Mouse (Mus musculus) layer of hippocampus, adult 18-20 months (tissue): ENCODE measurements around the gene Mgat2. TPM values are rescaled to one million over a fixed set of nuclear protein-coding genes. Genes with fewer than 3 reads are reported as not detected.
"Not testable (repeated sequence)": the region's sequence is repeated elsewhere in the genome, so short reads cannot be mapped to it uniquely, and the experiment has no call there.

Experiments
- DNase-seq, 2 experiments: peaks; one replicate each; pipeline ENCODE4 v3.0.0; 2022; ENCODE audit warnings: low spot score in 2 of 2
- long read RNA-seq: library from polyadenylated mRNA; stranded (forward); transcript quantifications from one replicate; pipeline ENCODE4 v2.0.0, GENCODE M21; 2021
- total RNA-seq, 2 experiments: library from RNA; stranded (reverse); gene quantifications; 2 replicates each; pipeline ENCODE4 v1.2.3; 2021

The Mgat2 gene
- total RNA-seq, result 10 to 100 TPM; 25.9 to 27.1 TPM
- long read RNA-seq, transcript Mgat2-201 (1 exons, 2,614 nt), result major isoform, 84 of 84 reads
- long read RNA-seq, partial matches to known transcripts, result 0 of 84 reads
- long read RNA-seq, other reads (novel, unspliced or antisense), result 0 of 84 reads

DNA sequence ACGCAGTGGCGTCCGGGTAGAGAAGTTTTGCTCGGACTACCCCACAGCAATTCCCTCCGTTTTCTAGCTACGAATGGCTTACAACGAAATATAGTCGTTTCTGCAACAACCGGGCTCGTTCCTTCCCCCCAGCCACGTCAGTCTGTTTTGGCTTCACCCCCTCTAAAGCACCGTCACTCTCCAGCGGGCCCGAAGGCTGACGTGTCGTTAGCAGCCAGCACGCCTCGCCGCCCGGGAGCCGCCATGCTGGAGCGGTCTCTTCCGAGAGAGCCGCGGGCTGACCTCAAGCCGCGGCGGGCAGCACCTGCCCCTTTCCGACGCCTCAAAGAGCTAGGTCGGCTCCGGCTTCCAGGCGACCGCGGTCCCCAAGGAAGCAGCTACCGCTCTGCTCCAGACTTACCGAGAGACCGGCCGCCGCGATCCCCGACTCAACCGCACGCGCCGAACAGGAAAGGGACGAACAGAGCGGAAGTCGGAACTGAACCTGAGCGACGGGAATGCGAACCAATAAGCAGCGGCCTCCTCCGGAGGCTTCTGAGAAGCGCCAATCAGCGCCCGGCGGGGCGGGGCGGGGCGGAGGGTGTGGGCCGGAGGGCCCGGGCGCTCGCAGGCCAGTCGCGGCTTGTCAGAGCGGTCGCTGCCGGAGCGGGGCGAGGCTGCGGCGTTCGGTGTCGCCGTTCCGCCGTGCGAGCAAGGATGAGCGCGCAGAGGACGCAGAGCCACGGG, at the start of gene Mgat2, which contains the start of gene Rpl36al:
Gene Mgat2 (plus strand): TSS at position 575 of the 726 bp plus-strand sequence.
Gene Rpl36al (minus strand): TSS at position 501 of the 726 bp plus-strand sequence.
- DNase-seq, result peak; percentile 97 to 99

DNA sequence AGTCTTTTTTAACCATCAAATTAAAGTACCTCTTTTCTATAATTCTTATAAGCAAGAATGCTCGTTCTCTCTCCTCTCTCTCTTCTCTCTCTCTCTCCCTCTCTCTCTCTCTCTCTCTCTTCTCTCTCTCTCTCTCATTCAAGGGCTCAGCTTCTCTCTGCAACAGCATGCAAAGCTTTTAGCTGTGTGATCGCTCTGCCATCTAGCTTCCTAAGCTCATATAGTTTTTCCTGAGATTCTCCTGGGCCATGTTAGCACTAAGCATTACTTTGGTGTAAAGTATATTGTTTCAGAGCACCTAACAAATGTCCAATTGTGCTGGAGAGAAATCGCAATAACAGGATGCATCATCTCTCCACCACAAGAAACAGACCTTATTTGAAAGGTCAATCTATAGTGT, 44.8 kb upstream of the Mgat2 start:
- no peak for DNase-seq

DNA sequence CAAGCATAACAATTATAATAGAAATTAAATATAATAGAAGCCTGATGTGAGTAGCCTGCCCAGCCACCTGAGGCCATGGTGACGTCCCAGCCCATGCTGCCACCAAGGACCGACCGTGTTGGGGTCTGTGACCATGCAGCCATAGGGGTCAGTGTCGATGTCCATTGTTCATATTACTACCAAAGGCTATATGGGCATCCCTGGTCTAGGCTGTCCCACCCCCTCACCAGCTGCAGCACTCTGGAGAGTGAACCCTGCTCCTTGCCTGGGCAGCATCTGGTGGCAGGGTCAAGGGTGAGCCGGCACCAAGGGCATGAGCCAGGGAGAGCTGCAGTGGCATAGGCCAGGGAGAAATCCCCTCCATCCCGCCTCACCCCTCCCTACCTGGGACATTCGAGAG, 44.1 kb upstream of the Mgat2 start:
- no peak for DNase-seq

DNA sequence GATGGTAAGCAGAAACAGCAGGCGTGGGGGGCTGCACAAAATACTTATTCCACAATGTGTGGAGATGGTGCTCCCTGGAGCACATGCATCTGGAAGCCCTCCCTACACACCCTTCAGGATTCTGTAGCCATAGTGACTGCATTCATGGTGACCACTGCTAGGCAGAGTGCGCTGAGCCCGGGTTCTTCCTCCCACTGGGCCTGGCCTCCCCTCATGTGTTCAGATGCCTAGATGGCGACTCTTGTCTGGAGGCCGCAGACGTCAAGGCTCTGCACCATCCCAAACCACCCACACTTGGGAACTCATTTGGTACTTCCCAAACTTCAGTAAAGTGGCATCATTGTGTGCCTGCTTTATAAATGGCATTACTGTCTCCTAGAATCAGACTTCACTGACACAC, 40.5 kb upstream of the Mgat2 start:
- DNase-seq, result no peak

DNA sequence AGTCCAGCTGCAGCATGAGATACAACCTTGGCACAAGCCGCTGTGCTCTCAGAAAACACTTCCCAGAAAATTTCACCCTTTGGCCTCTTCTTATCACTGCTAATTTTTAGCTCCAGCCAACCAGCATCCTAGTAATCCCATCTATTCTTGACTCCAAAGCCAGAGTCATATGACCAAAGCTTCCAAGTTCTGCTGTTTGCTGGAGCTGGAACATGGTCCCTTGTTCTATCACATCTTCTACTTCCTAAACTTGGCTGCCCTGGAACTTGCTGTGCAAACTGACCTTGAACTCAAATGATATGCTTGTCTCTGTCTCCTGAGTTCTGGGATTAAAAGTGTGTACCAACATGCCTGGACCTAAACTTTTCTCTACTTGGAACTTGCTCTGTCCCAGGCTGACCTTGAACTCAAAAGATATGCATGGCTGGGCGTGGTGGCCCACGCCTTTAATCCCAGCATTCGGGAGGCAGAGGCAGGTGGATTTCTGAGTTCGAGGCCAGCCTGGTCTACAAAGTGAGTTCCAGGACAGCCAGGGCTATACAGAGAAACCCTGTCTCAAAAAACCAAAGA, 36.7 kb upstream of the Mgat2 start:
- no peak for DNase-seq

DNA sequence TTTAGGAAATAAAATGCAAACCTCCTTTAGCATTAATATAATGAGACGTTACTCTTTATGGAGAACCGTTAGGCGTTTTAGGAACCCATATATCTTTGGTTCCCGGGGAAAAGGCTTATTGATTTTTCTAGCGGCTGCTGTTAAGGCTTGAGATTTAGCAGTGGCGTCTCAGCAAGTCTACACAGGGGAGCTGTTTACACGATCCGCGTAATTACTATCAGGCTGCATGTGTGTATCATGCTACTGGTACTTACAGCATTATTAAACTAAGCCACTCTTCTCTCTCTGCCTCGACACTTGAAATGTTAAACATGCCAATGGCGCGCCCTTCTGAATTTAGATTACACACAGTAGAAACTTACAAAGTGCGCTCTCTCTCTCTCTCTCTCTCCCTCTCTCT, 33.9 kb upstream of the Mgat2 start:
- DNase-seq, result no peak

DNA sequence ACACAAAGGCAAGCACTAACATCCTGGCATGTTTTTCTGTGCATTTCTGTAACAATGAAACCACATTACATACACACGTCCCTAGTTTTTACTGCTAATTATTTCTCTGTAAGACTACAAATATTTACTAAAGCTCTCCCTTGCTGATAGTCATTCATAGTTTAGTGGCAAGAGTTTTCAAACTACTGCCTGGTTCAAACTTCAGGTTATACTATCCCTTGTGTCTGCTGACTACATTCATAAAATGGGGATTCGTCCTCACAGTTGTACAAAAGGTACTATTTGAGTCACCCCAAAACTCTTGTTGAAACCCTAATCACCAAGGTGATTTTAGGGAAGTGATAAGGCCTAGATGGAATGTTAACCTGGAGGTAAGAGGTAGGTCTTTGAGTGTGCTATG, 28.0 kb upstream of the Mgat2 start:
- no peak for DNase-seq

DNA sequence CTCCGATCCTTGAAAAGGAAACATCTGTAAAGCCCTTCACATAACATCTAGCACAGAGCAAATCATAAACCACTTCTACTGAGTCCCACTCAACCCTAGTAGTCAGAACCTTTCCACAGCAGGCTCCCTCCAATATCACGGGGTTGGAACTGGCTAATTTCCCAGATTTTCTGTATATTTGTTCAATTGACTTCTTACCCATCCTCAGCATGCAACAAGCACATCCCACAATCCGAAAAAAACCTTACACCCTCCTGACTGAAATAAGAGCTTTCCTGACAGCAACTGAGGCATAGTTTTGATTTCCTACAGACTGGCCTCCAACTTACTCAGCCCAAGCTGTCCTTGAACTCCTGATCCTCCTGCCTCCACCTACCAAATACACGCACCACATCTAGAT, 27.5 kb upstream of the Mgat2 start:
- no peak for DNase-seq

DNA sequence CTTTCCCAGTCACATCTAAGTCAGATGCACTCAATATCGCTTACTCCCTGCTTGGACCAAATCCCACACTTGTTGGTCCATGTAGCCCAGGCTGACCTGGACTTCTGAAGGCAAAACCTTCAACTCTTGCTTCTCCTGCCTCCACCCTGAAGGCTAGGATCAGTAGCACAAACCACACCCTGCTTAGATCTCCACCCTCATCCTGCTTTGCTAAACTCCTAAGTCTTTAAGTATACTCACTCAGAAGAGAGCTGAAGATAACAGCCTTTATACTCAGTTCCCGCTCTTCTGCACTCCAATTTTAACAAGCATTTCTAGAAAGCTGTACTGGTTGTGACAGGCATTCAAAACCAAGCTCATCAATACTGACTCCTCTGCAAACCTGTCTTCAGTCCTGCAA, 26.9 kb upstream of the Mgat2 start:
- DNase-seq, result no peak

DNA sequence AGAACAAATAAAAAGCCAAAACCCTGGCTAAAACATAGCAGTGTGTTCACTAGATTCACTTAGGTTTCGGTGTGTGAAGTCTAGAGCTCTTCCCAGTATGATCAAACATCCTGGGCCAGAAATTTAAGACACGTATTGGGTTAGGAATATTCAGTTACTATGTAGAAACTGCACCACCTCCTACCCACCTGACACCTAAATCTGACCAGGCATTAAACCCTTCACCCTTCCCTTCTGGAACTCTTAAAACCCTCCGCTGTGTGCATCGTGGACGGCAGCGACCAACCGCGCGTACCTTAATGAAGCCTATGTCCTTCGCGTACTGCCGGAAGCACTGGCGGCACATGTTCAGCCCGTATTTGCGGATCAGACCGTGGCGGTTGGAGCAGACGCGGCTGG, 25.6 kb upstream of the Mgat2 start:
- no peak for DNase-seq

DNA sequence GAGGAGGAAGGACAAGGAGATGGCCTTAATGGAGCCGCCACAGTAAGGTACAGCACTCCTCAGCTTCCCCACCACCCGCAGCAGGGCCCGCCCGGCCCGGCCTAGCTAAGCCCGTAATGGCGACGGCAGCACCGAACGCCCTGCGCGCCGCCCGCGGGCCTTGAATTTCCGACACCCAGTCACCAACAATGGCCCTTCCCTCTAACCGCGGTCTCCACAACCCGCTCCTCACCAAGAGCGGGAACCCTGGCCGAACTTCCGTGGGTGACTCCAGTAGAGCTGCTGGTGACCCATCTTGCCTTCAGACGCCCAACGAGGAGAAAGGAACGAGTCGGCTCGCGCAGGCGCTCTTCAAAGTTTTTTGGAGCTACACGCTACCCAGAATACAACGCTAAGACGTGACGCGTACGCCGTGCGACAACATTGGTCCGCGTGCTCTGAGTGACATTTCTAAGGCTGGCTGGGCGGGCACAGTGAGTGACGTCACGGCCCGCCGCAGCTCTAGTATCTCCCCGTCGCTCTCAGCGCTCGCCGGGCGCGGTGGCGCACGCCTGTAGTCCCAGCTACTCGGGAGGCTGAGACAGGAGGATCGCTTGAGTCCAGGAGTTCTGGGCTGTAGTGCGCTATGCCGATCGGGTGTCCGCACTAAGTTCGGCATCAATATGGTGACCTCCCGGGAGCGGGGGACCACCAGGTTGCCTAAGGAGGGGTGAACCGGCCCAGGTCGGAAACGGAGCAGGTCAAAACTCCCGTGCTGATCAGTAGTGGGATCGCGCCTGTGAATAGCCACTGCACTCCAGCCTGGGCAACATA, 25.0 kb upstream of the Mgat2 start, which contains the start of gene Rps29:
Gene Rps29 (minus strand): TSS at position 422 of the 813 bp plus-strand sequence.
- peak; percentile 99 for DNase-seq

DNA sequence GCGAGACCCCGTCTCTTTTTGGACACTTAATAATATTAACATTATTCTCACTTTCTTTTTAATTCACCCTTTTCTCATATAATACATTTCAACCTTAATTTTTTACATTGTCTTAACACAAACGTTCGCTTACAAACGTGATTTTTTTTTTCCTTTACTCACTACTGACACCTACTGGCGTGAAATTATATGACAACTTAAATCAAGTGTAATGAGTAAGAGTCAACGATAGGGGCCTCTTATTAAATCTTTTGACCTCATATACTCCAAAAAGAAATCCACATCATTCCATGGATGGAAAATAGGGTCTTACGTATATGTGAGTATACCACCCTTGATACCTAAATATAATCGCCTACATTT, 24.4 kb upstream of the Mgat2 start:
- DNase-seq, result peak in 1 of 2 experiments; percentile 42

DNA sequence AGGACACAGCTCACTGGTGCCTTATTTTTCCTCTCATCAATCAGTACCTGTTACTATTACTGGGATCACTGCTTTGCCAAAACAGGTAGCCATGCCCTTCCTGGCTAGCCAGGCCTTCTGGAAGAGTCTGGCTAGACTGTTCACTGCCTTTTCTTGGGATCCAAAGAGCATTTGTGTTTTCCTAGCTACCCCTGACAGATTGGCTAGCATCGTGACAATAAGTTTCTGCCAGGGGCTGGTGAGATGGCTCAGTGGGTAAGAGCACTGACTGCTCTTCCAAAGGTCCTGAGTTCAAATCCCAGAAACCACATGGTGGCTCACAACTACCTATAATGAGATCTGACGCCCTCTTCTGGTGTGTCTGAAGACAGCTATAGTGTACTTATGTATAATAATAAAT, 23.3 kb upstream of the Mgat2 start:
- not testable (repeated sequence) for DNase-seq

DNA sequence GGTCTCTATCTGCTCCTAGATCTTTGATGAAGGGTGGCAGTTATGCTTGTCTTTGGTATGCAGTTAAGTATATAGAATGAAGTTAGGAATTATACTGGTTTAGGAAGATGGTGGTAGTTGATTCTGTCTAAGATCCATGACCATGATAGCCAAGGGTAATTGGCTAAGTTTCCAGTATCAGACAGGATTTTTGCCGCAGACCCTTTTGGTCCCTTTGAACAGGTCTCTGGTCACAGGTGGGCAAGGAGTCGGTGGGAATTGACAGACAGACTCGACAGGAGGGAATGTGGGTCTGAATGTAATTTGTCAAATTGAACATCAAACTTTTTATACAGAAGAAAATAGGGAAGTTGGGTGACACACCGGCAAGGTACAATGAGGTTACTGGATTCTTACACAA, 20.4 kb upstream of the Mgat2 start:
- not testable (repeated sequence) for DNase-seq

DNA sequence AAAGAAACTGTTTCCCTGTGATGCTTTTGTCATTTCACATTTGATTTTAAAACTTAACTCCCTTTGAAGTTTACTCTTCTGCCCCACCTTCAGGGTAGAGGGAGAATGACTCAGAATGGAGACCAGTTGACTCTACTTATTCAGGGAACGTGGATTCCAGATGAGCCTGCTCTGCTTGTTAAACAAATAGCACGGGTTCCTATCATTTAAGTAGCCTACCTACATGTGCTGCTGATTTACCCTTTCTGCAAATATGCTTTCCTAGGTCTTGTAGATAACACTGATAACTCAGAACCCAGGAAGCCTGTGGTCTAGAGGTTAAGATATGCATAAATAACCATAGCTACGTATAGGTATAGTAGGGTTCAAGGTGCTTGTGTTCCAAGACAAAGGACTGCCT, 19.1 kb upstream of the Mgat2 start:
- no peak for DNase-seq

DNA sequence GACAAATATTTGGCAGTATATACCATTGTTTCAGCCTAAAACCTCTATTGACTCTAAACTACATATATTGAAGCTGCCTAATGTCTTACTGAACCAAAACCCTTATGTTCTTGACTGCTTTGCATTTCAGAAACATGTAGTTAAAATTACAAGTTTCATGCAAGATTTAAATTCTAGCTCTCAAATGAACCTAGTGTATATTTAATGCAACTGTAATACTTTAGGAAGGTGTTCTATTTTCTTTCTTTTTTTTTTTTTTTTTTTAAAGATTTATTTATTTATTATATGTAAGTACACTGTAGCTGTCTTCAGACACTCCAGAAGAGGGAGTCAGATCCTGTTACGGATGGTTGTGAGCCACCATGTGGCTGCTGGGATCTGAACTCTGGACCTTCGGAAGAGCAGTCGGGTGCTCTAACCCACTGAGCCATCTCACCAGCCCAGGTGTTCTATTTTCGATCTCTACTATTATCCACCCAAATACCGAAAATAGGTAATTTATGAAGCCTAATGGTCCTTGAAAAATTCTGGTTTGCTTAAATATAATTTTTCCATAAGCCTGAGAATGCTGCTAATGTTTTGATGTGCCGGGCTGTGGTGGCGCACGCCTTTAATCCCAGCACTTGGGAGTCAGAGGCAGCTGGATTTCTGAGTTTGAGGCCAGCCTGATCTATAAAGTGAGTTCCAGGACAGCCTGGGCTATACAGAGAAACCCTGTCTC, 16.9 kb upstream of the Mgat2 start:
- DNase-seq, result not testable (repeated sequence)

DNA sequence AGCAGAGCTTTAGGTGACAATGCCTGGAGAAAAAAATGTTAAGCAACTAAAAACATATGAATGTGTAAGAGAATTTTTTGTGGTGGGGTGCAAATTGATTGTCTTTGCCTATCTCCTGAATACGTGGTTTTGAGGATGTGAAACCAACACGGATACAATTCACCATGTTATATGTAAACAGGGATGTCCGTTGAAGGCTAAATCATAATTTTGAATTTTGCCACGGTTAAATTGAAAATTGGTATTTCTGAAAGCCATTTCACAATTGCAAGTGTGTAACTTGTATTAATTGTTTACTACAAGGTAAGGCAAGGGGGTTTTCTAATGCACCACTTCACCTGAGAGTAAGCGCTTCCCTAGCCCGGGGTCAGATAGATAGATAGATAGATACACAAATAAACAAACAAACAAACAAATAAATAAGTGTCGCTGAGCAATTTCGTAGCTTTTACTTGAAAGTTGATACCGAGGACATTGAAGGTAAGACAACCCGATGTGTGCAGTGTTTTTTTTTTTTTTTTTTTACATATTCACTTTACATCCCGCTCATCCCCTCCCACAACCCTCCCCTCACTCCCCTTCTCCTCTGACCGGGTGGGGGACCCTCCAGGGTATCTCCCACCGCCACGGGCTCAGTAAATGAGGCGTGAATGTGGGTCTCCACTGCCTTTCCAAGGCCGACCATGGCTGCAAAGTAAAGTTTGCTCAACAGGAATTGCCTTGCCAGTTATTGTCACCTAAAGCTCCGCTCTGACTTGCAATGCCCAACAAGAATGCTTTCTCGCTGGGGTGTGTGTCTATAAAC, 16.1 kb upstream of the Mgat2 start:
- no peak for DNase-seq

DNA sequence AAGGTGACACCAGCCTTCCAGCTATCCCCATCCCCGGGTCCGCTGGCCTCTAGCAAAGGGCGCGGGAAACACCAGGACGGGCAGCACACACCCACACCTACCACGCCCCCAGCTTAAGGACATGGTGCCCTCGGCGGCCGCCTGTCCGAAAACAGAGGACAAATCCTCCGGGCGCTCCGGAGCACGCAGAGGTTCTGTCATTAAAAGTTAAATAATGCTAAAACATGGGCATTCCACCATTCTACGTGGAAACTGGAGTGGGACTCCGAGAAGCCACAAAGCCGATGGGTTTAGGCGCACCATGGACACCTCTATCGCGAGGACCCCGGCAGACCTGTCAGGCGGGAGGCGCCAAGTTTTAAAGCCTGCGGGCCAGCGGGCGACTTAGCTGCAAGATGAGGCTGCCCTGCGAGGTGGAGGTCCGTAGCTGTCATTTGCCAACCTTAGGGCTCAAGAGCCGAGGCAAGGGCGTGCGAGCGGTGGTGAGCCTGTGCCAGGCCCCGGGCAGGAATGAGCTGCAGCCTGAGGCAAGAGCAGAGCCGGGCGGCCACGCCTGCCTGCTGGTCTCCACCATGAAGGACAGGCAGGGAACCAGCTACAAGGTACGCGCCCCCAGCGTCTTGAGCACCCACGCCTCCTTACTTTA, 15.4 kb upstream of the Mgat2 start, which contains the start of gene Lrr1:
Gene Lrr1 (plus strand): TSS at position 354 of the 646 bp plus-strand sequence.
- DNase-seq, result peak; percentile 72 to 91

DNA sequence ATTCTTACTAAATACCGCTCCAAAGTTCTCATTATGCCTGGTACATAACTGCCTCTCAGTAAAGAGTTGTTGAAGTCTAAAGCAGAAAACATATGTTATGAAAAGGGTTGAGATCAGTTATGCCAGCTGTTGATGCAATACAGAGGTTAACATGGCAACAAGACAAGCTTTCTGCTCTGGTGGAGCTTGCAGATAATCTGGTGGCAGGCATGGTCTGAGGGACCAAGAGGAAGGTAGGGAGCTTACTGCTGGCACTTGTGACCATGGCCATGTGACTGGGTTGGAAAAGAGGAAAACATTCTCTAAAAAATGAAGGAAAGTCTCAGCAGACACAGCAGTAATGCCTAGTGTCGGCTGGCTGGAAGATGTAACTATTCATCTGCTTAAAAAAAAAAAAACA, 12.7 kb upstream of the Mgat2 start:
- DNase-seq, result no peak

DNA sequence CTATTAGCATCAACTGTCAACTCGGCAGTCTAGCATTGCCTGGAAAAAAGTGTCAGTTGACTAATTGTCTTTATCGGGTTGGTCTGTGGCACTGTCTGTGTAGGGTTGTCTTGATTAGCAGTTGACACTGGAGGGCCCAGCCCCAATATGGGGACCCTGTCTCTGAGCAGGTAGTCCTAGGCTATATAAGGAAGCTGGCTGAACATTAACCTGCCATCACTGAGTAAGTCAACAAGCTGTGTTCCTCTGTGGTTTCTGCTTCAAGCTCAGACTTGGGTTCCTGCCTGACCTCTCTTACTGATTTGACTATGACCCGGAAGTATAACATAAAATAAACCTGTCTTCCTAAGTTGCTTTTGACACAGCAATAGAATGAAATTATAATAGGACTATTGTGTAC, 8.0 kb upstream of the Mgat2 start:
- DNase-seq, result no peak
